Mouse (Mus musculus): ENCODE results near the gene Dhps.
"Not testable (repeated sequence)": the region's sequence is repeated elsewhere in the genome, so short reads cannot be mapped to it uniquely, and the experiment has no call there.

The Dhps gene

DNA sequence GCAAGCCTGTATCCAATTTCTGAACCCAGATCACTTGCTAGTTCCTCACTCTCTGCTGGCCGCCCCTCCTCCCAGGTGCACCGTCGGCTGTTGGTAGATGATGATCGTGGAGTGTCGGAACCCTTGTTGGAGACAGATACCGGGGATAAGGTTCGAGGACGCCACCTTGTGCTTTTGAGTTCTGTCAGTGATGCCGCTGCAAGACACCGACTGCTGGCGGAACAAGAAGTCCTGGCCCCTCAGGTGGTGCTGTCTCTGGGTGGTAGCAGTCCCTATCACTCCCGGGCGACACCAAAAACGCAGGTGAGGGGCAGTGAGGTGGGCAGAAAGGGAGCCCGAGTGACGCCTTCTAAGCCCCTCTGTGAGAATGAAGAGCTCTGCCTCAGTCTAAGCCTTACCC lies 24.6 kb downstream of the Dhps start:
- no peak for DNase-seq (ENCODE audit: low spot score)

DNA sequence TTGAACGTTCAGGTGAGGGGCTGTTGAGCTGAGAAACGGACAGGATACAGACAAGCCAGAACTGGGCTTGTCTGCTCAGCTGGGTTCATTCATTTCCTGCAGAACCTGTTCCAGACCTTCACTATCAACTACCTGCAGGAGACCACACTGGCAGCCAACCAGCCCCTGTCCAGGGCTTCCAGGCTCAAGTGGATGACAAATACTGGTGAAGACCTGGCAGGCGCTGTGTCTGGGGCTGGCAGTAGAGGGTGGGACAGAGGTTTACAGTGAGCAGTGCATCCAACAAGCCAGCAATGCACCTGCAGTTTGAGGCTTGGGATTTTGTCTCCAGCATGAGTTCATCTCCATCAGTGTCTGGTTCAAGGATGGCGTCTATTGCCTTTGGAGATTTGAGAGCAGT lies 25.3 kb downstream of the Dhps start:
- DNase-seq (ENCODE audit: low spot score), result no peak

DNA sequence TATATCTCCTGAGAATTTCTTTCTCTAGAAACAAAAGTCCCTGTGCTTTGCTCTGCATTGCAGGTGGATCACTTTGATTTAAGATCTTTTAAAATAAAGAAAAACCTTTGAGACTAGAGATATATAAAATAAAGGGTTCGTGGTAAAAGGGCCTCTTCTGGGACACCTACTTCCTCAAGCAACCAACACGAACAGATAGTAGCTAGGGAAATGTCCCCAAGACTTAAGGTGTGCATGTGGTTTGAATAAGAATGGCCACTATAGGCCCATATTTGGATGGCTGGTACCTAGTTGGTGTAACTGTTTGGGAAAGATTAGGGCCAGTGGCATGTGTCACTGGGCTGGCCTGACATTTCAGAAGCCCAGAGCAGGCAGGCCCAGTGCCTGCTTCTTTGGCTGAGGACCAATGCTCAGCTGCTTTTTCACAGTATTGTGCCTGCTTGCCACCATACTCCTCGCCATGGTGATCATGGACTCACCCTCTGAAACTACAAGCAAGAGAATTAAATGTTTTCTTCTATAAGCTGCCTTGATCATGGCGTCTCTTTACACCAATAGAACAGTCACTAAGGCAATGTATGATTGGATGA lies 28.6 kb downstream of the Dhps start:
- no peak for DNase-seq (ENCODE audit: low spot score)

DNA sequence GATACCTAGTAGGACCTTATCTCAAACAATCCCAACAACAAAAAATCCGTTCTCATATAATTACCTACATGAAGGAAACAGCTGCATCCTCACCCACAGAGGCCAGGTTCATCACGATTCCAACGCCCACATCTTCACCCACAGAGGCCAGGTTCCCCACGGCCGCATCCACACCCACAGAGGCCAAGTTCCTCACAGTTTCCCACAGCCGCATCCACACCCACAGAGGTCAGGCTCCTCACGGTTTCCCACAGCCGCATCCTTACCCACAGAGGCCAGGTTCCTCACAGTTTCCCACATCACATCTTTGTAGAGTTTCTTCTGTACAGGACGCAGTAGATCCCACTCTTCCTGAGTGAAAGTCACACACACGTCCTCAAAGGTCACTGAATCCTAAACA lies 41.7 kb downstream of the Dhps start:
- DNase-seq (ENCODE audit: low spot score), result no peak

DNA sequence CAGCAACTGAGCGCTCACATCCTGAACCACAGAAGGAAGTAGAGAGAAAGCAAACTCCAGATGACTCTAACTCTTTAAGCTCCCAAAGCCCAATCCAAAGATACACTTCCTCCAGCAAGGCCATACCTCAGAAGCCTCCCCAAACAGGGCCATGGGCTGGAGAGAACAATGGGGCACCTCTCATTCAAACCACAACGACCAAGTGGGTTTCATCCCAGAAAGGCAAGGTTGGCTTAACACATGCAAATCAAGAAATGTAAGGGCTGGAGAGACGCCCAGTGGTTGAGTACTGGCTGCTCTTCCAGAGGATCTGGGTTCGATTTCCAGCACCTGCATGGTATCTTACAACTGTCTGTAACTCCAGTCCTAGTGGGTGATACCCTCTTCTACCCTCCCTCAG lies 43.9 kb downstream of the Dhps start:
- no peak for DNase-seq (ENCODE audit: low spot score)

DNA sequence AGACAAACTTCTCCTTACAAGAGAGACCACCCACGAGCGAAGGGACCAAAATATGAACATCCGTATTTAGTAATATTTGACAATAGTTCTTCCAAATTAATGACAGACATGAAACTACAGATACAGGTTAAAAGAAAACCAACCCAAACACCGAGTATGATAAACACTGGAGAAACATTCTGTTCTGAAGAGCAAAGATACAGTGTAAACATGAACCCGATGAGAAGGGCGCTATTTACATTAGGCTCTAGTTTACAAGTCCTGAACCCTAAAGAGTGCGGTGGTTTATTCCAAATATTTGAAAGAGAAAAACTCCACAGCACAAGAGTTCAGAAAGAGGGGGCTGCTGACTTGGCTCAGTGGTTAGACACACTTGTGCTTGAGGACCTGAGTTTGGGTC lies 45.4 kb downstream of the Dhps start:
- DNase-seq (ENCODE audit: low spot score), result no peak

DNA sequence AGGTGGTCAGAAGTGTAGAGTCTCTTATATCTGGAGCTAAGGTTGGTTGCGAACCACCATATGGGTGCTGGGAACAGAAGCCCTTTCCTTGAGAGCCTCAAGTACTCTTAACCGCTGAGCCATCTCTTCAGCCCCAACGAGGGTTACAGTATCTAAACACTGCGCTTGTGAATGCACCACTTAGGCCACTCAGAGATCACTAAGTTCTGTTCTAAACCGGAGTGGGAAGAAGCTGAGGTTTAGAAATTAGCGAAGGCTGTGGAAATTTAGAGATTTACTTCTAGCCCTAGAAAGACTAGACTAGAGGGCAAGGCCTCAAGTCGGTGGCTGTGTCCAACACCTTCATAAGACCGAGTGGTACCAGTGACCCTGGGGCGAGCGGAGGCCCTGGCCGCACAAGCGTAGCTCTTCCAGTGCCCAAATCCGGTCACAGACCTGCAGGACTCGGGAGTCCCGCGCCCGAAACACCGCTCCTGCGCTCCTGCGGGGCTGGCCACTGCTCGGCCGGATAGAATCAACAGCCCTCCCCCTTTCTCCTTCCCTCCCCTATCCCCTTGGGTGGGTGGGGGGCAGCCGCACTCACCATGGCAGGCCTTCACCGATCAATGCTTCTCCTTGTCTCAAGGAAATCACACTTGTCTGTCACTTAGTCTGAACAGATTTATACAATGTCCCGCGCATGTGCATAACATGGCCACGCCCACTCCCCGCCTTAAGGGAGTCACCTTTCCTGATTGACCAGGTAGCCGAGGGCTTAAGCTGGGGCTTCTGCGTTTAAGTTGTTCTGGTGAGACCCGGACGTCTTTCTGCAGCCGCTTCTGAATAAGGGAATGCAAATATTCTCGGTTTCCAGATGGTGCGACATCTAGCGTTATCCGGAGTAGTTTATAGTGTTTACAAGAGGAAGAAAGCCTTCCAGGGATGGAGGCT lies 47.8 kb downstream of the Dhps start:
- DNase-seq (ENCODE audit: low spot score), result peak; percentile 88

DNA sequence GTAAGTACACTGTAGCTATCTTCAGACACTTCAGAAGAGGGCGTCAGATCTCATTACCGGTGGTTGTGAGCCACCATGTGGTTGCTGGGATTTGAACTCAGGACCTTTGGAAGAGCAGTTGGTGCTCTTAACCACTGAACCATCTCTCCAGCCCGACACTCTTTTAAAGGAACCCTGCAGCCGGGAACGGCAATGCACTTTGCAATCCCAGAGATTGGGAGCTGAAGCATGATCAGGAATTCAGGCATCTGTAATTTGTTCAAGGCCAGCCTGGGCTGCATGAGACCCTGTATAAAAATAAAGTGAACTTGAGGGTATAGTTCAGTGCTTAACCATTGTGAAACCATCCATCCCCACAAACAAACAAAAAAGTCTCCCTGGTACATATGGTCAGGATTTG lies 48.7 kb downstream of the Dhps start:
- not testable (repeated sequence) for DNase-seq (ENCODE audit: low spot score)

DNA sequence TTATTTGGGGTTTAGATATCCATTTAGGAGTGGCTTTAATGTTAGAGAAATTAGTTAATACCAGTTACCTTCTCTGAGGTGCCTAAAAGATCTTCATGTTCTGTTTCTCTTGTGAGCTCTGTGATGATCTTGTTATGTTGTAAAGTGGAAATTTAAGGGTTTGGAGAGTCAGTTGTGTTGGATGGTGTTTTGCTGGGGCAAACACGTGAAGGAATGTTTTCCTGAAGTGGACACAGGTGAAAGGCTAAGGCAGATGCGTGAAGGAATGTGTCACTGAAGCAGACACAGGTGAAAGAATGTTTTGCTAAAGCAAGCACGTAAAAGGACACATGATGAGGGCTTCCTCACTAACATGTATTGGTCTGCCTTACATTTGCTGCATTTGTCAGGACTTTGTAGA lies 51.4 kb downstream of the Dhps start, which contains the start of gene Zfp791:
Zfp791 (minus strand) TSS at position 101 of the 400 bp plus-strand sequence.
- no peak for DNase-seq (ENCODE audit: low spot score)

DNA sequence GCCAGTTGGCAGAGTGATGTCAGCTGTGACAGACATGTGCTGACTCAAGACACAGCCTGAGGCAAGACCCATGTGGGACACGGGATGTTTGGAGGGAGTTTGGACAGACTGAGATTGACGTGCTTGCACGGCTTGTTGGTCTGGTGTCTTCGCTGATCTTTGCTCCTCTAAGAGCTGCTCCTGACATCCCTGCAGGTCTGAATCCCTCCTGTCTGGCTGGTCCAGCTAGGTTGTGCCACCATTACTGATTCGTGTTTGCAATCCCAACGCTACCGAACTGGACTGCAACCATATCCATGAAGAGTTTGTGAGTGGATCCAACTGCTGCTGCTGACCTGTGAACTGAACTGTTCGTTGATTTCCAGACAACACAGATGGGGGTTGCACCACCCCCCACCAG lies 52.1 kb downstream of the Dhps start:
- no peak for DNase-seq (ENCODE audit: low spot score)

Measured in yolk sac, embryonic 10.5 days (tissue).